Mouse (Mus musculus): ENCODE data around the gene Lyst. TPM values are rescaled to one million over a fixed set of nuclear protein-coding genes. Genes with fewer than 3 reads are reported as not detected.
"Not testable (repeated sequence)": the region's sequence is repeated elsewhere in the genome, so short reads cannot be mapped to it uniquely, and the experiment has no call there.

Gene Lyst
- polyA plus RNA-seq, 1 experiment from 2014 or later = 2.8 TPM

DNA sequence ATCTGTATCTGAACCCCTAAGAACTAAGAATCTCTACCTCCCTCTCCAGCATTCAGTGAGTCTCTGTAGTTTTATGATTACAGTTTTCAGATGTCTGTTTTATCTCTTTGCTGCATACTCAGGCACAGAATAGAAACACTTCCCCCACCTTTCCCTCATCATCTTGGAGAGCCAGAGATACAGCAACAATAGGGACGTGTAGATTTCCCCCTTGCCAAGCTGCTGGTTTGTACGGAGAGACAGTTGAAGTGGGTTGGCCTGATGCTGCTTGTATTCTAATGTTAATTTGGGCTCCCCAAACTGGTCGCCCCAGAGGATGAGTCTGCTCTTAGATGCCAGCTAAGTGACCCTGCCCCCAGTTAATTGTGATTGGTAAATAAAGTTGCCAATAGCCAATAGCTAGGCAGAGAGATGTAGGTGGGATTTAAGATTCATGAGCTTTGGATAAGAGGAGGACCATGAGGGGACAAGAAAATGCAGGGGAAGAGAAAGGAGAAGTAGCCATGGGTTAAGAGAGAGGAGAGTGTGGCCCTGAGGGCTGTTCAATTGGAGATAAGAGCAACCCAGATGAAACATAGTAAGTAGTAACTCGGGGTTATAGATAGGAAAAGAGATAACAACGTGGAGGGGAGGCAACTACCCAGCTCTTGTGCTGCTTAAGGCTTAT is 205.1 kb downstream of the Lyst start:
- no peak overlapping the region for H3K27ac ChIP-seq
- H3K4me1 ChIP-seq (replicated peaks) = no peaks in the 10 kb centered on the region
- no peak overlapping the region for H3K4me3 ChIP-seq (replicated peaks)
- H3K9ac ChIP-seq = no peak overlapping the region
- H3K4me2 ChIP-seq (replicated peaks) = no peak overlapping the region
- H3K27me3 ChIP-seq (replicated peaks) = no peaks in the 10 kb centered on the region
- no peaks in the 10 kb centered on the region for H3K9me3 ChIP-seq
- no peaks in the 10 kb centered on the region for H3K36me3 ChIP-seq
- no peak for ATAC-seq
- 26% methylated on average over 5 of the region's 5 CpGs for WGBS

DNA sequence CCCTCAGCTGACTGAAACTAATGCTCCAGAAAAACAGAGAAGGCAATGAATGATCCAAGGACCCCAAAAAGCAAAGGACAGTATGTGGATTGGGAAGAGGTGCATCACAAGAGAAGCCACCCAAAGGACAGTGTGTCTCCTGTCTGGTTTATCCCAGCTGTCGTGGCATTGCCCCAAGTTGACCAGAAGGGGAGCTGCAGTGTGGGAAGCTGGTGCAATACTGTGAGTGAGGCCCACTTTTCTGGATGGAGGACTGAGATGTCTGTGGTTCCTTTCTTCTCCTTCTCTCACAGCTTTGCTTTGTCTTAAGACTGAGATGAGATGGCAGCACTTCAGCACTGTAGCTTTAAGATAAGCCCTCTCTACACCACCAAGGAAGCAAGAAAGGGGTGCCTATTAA is 205.9 kb downstream of the Lyst start:
- no peak overlapping the region for H3K4me3 ChIP-seq (replicated peaks)
- no peak for ATAC-seq
- no peak overlapping the region for H3K9ac ChIP-seq
- WGBS = 91% methylated on average over 1 of the region's 1 CpGs
- H3K36me3 ChIP-seq = no peaks in the 10 kb centered on the region
- H3K27me3 ChIP-seq (replicated peaks) = no peaks in the 10 kb centered on the region
- H3K9me3 ChIP-seq = no peaks in the 10 kb centered on the region
- H3K4me2 ChIP-seq (replicated peaks) = no peak overlapping the region
- H3K27ac ChIP-seq = no peak overlapping the region
- H3K4me1 ChIP-seq (replicated peaks) = no peaks in the 10 kb centered on the region

DNA sequence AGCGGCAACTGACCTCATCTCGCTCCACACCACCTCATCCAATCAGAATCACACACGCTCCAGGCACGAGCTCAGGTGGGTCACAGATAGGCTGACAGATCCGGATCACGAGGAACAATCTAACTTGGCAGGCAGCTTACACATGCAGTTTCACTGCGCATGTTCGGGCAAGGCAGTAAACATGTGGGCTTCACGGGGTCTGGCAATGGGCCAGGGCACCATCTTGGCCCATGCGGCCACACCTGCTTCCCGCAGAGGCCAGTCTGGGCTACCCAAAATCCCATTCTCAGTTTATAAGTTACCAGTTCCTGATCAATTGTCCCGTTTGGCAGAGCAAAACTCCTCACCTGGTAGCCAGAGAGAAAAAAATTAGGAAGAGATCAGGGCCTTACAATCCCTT is 207.6 kb downstream of the Lyst start:
- not testable (repeated sequence) for H3K27me3 ChIP-seq (replicated peaks); H3K4me2 ChIP-seq (replicated peaks); H3K4me3 ChIP-seq (replicated peaks); H3K36me3 ChIP-seq; H3K9me3 ChIP-seq; H3K4me1 ChIP-seq (replicated peaks); H3K9ac ChIP-seq; ATAC-seq; H3K27ac ChIP-seq
- WGBS = 92% methylated on average over 12 of the region's 12 CpGs

DNA sequence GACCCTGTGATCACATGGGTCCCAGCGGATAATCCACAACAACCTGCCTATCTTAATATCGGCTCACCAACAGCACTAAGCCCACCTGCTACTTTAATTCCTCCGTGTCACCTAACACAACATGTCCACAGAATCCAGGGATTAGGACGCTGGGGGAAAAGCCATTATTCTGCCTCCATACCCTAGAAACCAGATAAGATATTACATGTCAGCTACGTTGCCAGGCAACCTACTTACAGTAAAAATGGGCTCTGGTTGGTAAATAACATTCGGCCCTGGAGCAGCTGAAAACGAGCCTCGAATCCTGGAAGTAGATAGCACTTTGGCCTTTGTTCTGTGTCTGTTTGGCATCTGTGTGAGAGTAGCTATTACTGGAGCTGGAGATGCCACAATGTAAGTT is 208.6 kb downstream of the Lyst start:
- no peak for ATAC-seq
- H3K36me3 ChIP-seq = no peaks in the 10 kb centered on the region
- 72% methylated on average over 8 of the region's 8 CpGs for WGBS

DNA sequence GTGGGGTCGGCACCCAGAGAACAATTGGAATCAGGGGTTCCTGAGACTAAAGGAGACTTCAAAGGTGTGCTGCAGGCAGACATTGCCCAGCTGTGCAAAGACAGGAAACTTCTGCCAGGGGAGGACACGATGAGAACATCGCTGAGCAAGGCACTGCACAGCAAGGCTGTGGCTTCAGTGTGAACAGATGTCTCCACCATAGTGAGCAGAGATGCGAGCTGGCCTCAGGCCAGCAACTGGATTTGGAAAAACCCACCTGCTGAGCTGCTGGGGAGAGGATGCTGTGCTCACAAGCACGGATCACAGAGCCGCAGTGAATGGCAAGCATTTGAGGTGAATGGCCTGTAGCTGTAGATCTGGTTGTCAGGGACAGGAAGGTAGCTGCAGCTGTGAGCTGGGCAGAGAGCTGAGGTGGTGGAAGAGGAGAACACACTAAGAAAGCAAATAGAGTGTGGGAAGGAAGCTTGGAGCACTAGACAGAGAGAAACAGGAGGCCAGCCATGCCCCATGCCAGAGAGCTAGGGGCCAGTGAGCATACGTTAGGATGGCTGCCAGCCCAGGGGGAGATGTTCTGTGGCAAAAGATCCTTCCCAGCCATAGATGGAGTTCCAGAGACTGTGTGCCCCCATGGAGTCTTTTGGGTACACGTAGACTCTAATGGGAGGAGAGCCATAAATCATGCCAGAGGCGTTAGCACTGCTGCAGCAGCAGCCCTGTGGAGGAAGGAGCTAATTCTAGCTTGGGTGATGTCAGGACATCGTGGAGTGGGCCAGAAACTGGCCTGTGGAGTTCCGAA is 218.3 kb downstream of the Lyst start:
- ATAC-seq = no peak
- Histone ChIP-seq H3K4me2 (replicated peaks) (no peak overlapping the region), H3K27ac (no peak overlapping the region), H3K36me3 (no peaks in the 10 kb centered on the region), H3K4me1 (replicated peaks) (no peaks in the 10 kb centered on the region), H3K9ac (no peak overlapping the region), H3K4me3 (replicated peaks) (no peak overlapping the region), H3K27me3 (replicated peaks) (no peaks in the 10 kb centered on the region), H3K9me3 (no peaks in the 10 kb centered on the region)
- WGBS = 19% methylated on average over 11 of the region's 11 CpGs

More for the DNA sequence above, 208.6 kb downstream of the Lyst start:
- H3K4me3 ChIP-seq (replicated peaks) = no peak overlapping the region
- no peak overlapping the region for H3K9ac ChIP-seq
- no peaks in the 10 kb centered on the region for H3K27me3 ChIP-seq (replicated peaks)
- no peak overlapping the region for H3K4me2 ChIP-seq (replicated peaks)
- no peak overlapping the region for H3K27ac ChIP-seq
- no peaks in the 10 kb centered on the region for H3K4me1 ChIP-seq (replicated peaks)
- no peaks in the 10 kb centered on the region for H3K9me3 ChIP-seq

DNA sequence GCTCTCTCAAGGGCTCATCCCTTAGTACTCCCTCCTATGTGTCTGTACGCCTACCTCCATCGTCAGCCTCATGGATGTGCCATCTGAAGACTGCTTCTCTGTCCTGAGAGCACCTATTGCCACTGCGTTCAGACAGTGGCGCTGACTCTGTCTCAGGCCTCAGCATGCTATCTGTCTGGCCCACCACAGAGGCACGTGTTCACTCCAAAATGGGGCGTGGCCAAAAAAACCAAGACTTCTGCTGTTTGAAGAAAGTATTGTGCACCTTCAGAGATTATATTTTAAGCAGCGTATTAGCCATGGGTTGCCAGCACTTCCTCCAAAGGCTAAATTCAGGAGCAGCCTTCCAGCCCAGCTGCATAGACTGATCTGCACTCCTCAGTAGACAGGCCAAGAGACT is 220.7 kb downstream of the Lyst start:
- Histone ChIP-seq H3K4me2 (replicated peaks) (no peak overlapping the region), H3K4me3 (replicated peaks) (no peak overlapping the region), H3K27ac (no peak overlapping the region), H3K9me3 (no peaks in the 10 kb centered on the region), H3K4me1 (replicated peaks) (no peaks in the 10 kb centered on the region), H3K9ac (no peak overlapping the region), H3K36me3 (no peaks in the 10 kb centered on the region), H3K27me3 (replicated peaks) (no peaks in the 10 kb centered on the region)
- 80% methylated on average over 7 of the region's 7 CpGs for WGBS
- no peak for ATAC-seq

DNA sequence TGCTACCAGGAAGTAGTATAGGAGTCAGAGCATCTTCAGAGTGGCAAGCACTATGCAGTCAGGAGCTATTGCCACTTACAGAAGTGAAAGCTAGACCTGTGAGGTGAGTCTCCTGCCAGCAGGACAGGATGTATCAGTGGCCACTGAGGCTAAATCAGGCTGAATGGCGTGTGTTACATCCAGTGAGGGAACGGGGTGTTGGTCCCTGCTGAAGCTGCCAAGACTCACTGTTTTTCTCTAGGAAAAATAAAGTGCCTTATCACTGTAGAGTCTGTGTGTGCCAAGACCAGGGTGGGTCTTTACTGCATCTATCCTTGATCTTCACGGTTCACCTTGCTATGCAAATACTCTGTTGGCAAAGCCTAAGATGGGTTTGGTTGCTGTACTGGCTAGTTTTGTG is 228.5 kb downstream of the Lyst start:
- Histone ChIP-seq H3K4me2 (replicated peaks) (no peak overlapping the region), H3K9me3 (no peaks in the 10 kb centered on the region), H3K27me3 (replicated peaks) (no peaks in the 10 kb centered on the region), H3K4me1 (replicated peaks) (no peaks in the 10 kb centered on the region), H3K4me3 (replicated peaks) (no peak overlapping the region), H3K9ac (no peak overlapping the region), H3K36me3 (no peaks in the 10 kb centered on the region), H3K27ac (no peak overlapping the region)
- no peak for ATAC-seq
- 80% methylated on average over 3 of the region's 3 CpGs for WGBS

DNA sequence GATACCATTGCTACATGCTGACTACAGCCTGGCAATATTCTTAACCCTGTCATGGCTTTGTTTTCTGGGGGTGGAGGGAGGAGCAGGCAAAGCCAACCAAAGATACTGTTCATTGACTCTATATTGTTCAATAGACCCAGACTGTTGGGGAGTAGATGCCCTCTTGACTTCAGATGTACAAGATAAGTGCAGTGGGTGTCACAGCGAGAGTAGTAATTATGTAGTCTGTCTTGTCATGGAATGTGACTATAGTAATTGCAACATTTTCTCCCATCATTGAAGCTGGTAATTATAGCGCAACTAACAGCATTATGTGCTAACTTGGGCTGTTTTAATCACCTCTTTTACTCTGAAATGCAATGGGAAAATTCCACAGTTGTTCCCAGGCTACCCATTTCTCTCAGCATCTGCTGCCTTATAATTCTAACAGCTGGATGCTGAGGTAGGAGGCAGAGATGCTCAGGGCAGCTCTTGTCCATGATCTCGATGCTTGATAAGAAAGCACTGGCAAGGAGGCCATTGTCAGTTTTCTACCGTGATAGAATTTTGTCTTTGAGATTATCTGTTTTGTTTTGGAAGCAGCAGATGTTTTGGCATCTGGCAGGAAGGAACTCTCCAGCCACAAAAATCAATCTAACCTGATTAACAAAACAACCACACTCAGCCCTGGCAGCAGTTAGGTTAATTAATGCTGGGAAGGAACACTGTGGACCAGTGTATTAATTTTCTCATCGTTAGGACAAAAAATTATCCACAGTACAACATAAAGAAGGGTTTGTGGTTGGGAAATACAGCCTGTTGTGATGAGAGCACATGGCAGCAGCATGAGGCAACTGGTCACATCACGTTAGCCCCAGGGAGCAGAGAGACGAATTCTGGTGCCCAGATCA is 230.3 kb downstream of the Lyst start:
- no peaks in the 10 kb centered on the region for H3K27me3 ChIP-seq (replicated peaks)
- H3K9ac ChIP-seq = no peak overlapping the region
- no peak for ATAC-seq
- H3K4me1 ChIP-seq (replicated peaks) = no peaks in the 10 kb centered on the region
- H3K9me3 ChIP-seq = no peaks in the 10 kb centered on the region
- H3K4me2 ChIP-seq (replicated peaks) = no peak overlapping the region
- H3K27ac ChIP-seq = no peak overlapping the region
- no peaks in the 10 kb centered on the region for H3K36me3 ChIP-seq
- 77% methylated on average over 7 of the region's 7 CpGs for WGBS
- no peak overlapping the region for H3K4me3 ChIP-seq (replicated peaks)

DNA sequence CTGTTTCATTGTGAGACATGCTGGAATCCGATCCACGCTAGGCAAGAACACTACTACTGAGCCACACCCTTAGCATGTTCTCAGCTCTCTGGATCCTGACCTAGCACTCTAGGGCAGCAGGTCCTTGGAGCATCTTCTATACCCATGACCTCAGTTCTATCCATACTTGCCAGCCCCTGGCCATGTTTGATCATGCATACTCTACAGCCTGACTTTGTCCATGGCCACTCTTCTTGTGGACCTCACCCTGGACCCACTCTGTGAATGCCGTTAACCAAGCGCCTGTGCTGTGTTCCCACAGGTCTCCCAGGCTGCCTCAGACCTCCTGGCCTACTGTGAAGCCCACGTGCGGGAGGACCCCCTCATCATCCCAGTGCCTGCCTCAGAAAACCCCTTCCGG is 234.7 kb downstream of the Lyst start:
- WGBS = 91% methylated on average over 7 of the region's 7 CpGs
- ATAC-seq = no peak
- H3K4me3 ChIP-seq (replicated peaks) = no peak overlapping the region
- H3K4me2 ChIP-seq (replicated peaks) = no peak overlapping the region
- H3K9me3 ChIP-seq = no peaks in the 10 kb centered on the region
- H3K27me3 ChIP-seq (replicated peaks) = no peaks in the 10 kb centered on the region
- H3K27ac ChIP-seq = no peak overlapping the region
- H3K36me3 ChIP-seq = no peaks in the 10 kb centered on the region
- no peaks in the 10 kb centered on the region for H3K4me1 ChIP-seq (replicated peaks)
- H3K9ac ChIP-seq = no peak overlapping the region

DNA sequence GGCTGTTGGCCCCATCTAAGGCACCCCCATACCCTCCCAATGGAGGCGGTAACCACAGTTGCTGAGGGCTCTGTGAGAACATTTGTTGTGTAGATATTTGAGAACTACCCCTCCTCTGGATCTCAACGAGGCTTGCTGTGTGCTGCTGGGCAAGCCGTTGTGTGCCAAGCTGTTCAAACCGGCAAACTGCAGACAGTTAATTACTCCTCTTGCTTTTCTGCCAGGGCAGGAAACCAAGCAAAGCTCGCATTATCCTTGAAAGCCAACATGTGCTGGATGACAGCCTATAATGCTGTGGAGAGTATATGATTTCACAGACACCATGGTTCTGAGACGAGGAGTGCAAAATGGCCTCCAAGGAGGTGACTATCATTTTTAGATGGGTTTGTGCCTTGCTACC is 236.3 kb downstream of the Lyst start:
- WGBS = 85% methylated on average over 6 of the region's 6 CpGs
- H3K4me1 ChIP-seq (replicated peaks) = no peaks in the 10 kb centered on the region
- H3K36me3 ChIP-seq = no peaks in the 10 kb centered on the region
- H3K27me3 ChIP-seq (replicated peaks) = no peaks in the 10 kb centered on the region
- no peak overlapping the region for H3K27ac ChIP-seq
- ATAC-seq = no peak
- H3K9ac ChIP-seq = no peak overlapping the region
- H3K9me3 ChIP-seq = no peaks in the 10 kb centered on the region
- no peak overlapping the region for H3K4me2 ChIP-seq (replicated peaks)
- H3K4me3 ChIP-seq (replicated peaks) = no peak overlapping the region

DNA sequence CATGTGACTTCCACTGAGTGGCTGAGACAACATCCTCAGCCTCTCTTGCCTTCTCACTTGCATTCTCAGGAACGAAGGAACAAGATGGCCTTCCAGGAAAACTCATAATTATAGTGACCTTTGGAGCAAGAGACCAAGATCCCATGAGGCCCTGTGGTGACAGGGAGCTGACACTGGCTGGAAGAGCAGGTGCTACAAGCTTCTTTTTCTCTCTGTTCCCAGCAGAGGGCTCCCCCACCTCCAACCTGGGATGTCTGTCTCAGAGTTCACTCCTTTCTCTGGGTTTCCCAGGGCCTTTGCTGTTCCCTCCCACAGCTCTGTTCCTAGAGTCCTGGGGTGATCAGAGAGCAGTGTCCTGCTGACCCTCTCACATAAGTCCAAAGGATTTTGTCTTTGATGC is 237.9 kb downstream of the Lyst start:
- Histone ChIP-seq H3K27ac (no peak overlapping the region), H3K36me3 (no peaks in the 10 kb centered on the region), H3K9me3 (no peaks in the 10 kb centered on the region), H3K4me2 (replicated peaks) (no peak overlapping the region), H3K27me3 (replicated peaks) (no peaks in the 10 kb centered on the region), H3K4me3 (replicated peaks) (no peak overlapping the region), H3K9ac (no peak overlapping the region), H3K4me1 (replicated peaks) (no peaks in the 10 kb centered on the region)
- WGBS = 24% methylated on average over 1 of the region's 1 CpGs
- no peak; the same call in 1 of the 2 replicates for ATAC-seq
